Mouse (Mus musculus): ENCODE measurements around the gene Mbnl2. TPM values are rescaled to one million over a fixed set of nuclear protein-coding genes. Genes with fewer than 3 reads are reported as not detected.
A peak's percentile ranks its signal among the peaks of the same experiment; 100 is the strongest.

Gene Mbnl2
- polyA plus RNA-seq, 1 experiment from 2014 or later: 129 TPM

GRCm38 (mm10) chr14:120333465-120334243 lies 58.2 kb downstream of the Mbnl2 start:
- H3K4me3 ChIP-seq (ENCODE audit: control insufficient read depth in 1 of 2, insufficient read depth in 1 of 2, low read depth in 1 of 2, low read length in 2 of 2): no peak overlapping the region
- H3K9me3 ChIP-seq (ENCODE audit: control insufficient read depth, low read length): no peaks in the 10 kb centered on the region
- no peak overlapping the region for H3K9ac ChIP-seq (ENCODE audit: low read length)
- ATAC-seq (ENCODE audit: insufficient number of reproducible peaks, insufficient read depth, low FRiP score, low read depth): no peak
- peaks cover 14% of the 10 kb centered on the region for H3K36me3 ChIP-seq (ENCODE audit: control insufficient read depth, insufficient read depth, low read length)
- no peak overlapping the region for H3K27ac ChIP-seq (replicated peaks in 1 of 2; ENCODE audit: control insufficient read depth in 1 of 2, insufficient read depth in 1 of 2, low read depth in 2 of 2, low read length in 2 of 2)
- no peaks in the 10 kb centered on the region for H3K27me3 ChIP-seq (ENCODE audit: control insufficient read depth, insufficient read depth, low read length)
- WGBS: 70% methylated on average over 15 of the region's 15 CpGs
- H3K4me2 ChIP-seq (ENCODE audit: low read length): no peak overlapping the region
- peaks cover 31 to 67% of the 10 kb centered on the region in 2 experiments for H3K4me1 ChIP-seq (ENCODE audit: control insufficient read depth in 2 of 2, insufficient read depth in 2 of 2, low read length in 2 of 2)

GRCm38 (mm10) chr14:120335366-120335765 lies 59.9 kb downstream of the Mbnl2 start:
- 80% methylated on average over 9 of the region's 9 CpGs for WGBS
- Histone ChIP-seq H3K27ac (replicated peaks in 1 of 2; ENCODE audit: control insufficient read depth in 1 of 2, insufficient read depth in 1 of 2, low read depth in 2 of 2, low read length in 2 of 2) (no peak overlapping the region), H3K27me3 (ENCODE audit: control insufficient read depth, insufficient read depth, low read length) (no peaks in the 10 kb centered on the region), H3K9me3 (ENCODE audit: control insufficient read depth, low read length) (no peaks in the 10 kb centered on the region), H3K4me3 (ENCODE audit: control insufficient read depth in 1 of 2, insufficient read depth in 1 of 2, low read depth in 1 of 2, low read length in 2 of 2) (no peak overlapping the region), H3K4me2 (ENCODE audit: low read length) (no peak overlapping the region), H3K9ac (ENCODE audit: low read length) (no peak overlapping the region), H3K4me1 (ENCODE audit: control insufficient read depth in 2 of 2, insufficient read depth in 2 of 2, low read length in 2 of 2) (peaks cover 31 to 70% of the 10 kb centered on the region in 2 experiments), H3K36me3 (ENCODE audit: control insufficient read depth, insufficient read depth, low read length) (peaks cover 11% of the 10 kb centered on the region)
- ATAC-seq (ENCODE audit: insufficient number of reproducible peaks, insufficient read depth, low FRiP score, low read depth): no peak

GRCm38 (mm10) chr14:120335871-120336270 lies 60.4 kb downstream of the Mbnl2 start:
- no peak for ATAC-seq (ENCODE audit: insufficient number of reproducible peaks, insufficient read depth, low FRiP score, low read depth)
- Histone ChIP-seq H3K4me3 (ENCODE audit: control insufficient read depth in 1 of 2, insufficient read depth in 1 of 2, low read depth in 1 of 2, low read length in 2 of 2) (no peak overlapping the region), H3K27me3 (ENCODE audit: control insufficient read depth, insufficient read depth, low read length) (no peaks in the 10 kb centered on the region), H3K36me3 (ENCODE audit: control insufficient read depth, insufficient read depth, low read length) (peaks cover 7% of the 10 kb centered on the region), H3K27ac (replicated peaks in 1 of 2; ENCODE audit: control insufficient read depth in 1 of 2, insufficient read depth in 1 of 2, low read depth in 2 of 2, low read length in 2 of 2) (peak overlapping the region in 1 of 2 experiments; percentile 59; a peak in 1 of 4 replicates), H3K9me3 (ENCODE audit: control insufficient read depth, low read length) (no peaks in the 10 kb centered on the region), H3K9ac (ENCODE audit: low read length) (no peak overlapping the region), H3K4me2 (ENCODE audit: low read length) (no peak overlapping the region), H3K4me1 (ENCODE audit: control insufficient read depth in 2 of 2, insufficient read depth in 2 of 2, low read length in 2 of 2) (peaks cover 26 to 70% of the 10 kb centered on the region in 2 experiments)
- WGBS: 65% methylated on average over 6 of the region's 6 CpGs

GRCm38 (mm10) chr14:120336380-120336779 lies 60.9 kb downstream of the Mbnl2 start:
- WGBS: 21% methylated on average over 7 of the region's 7 CpGs
- Histone ChIP-seq H3K9ac (ENCODE audit: low read length) (0 out of 2 replicates have a peak overlapping the region, but pooled peaks have one; percentile 6), H3K36me3 (ENCODE audit: control insufficient read depth, insufficient read depth, low read length) (0 out of 2 replicates have a peak, but pooled peaks cover 7% of the 10 kb centered on the region), H3K9me3 (ENCODE audit: control insufficient read depth, low read length) (no peaks in the 10 kb centered on the region), H3K27me3 (ENCODE audit: control insufficient read depth, insufficient read depth, low read length) (no peaks in the 10 kb centered on the region), H3K27ac (replicated peaks in 1 of 2; ENCODE audit: control insufficient read depth in 1 of 2, insufficient read depth in 1 of 2, low read depth in 2 of 2, low read length in 2 of 2) (peak overlapping the region; percentile 28 to 59), H3K4me2 (ENCODE audit: low read length) (peak overlapping the region; percentile 8; the same call in 1 of the 2 replicates), H3K4me3 (ENCODE audit: control insufficient read depth in 1 of 2, insufficient read depth in 1 of 2, low read depth in 1 of 2, low read length in 2 of 2) (no peak overlapping the region), H3K4me1 (ENCODE audit: control insufficient read depth in 2 of 2, insufficient read depth in 2 of 2, low read length in 2 of 2) (peaks cover 26 to 74% of the 10 kb centered on the region in 2 experiments)
- peak; percentile 72 for ATAC-seq (ENCODE audit: insufficient number of reproducible peaks, insufficient read depth, low FRiP score, low read depth)

GRCm38 (mm10) chr14:120336841-120337240 lies 61.4 kb downstream of the Mbnl2 start:
- peak overlapping the region; percentile 8; the same call in 1 of the 2 replicates for H3K4me2 ChIP-seq (ENCODE audit: low read length)
- WGBS: 56% methylated on average over 8 of the region's 8 CpGs
- H3K9ac ChIP-seq (ENCODE audit: low read length): 0 out of 2 replicates have a peak overlapping the region, but pooled peaks have one; percentile 6

GRCm38 (mm10) chr14:120337731-120338462 lies 62.4 kb downstream of the Mbnl2 start:
- 0 out of 2 replicates have a peak, but pooled peaks cover 11% of the 10 kb centered on the region for H3K36me3 ChIP-seq (ENCODE audit: control insufficient read depth, insufficient read depth, low read length)
- H3K27me3 ChIP-seq (ENCODE audit: control insufficient read depth, insufficient read depth, low read length): no peaks in the 10 kb centered on the region
- no peak overlapping the region for H3K9ac ChIP-seq (ENCODE audit: low read length)
- no peak overlapping the region for H3K4me2 ChIP-seq (ENCODE audit: low read length)
- H3K4me3 ChIP-seq (ENCODE audit: control insufficient read depth in 1 of 2, insufficient read depth in 1 of 2, low read depth in 1 of 2, low read length in 2 of 2): no peak overlapping the region
- WGBS: 55% methylated on average over 7 of the region's 7 CpGs
- peaks cover 26 to 73% of the 10 kb centered on the region in 2 experiments for H3K4me1 ChIP-seq (ENCODE audit: control insufficient read depth in 2 of 2, insufficient read depth in 2 of 2, low read length in 2 of 2)
- peak overlapping the region in 1 of 2 experiments; percentile 57; a peak in 2 of 4 replicates for H3K27ac ChIP-seq (replicated peaks in 1 of 2; ENCODE audit: control insufficient read depth in 1 of 2, insufficient read depth in 1 of 2, low read depth in 2 of 2, low read length in 2 of 2)
- no peak for ATAC-seq (ENCODE audit: insufficient number of reproducible peaks, insufficient read depth, low FRiP score, low read depth)
- no peaks in the 10 kb centered on the region for H3K9me3 ChIP-seq (ENCODE audit: control insufficient read depth, low read length)

More at GRCm38 (mm10) chr14:120336841-120337240, 61.4 kb downstream of the Mbnl2 start:
- 0 out of 2 replicates have a peak, but pooled peaks cover 5% of the 10 kb centered on the region for H3K36me3 ChIP-seq (ENCODE audit: control insufficient read depth, insufficient read depth, low read length)
- H3K27ac ChIP-seq (replicated peaks in 1 of 2; ENCODE audit: control insufficient read depth in 1 of 2, insufficient read depth in 1 of 2, low read depth in 2 of 2, low read length in 2 of 2): peak overlapping the region; percentile 28 to 59; a peak in 3 of 4 replicates
- peaks cover 26 to 76% of the 10 kb centered on the region in 2 experiments for H3K4me1 ChIP-seq (ENCODE audit: control insufficient read depth in 2 of 2, insufficient read depth in 2 of 2, low read length in 2 of 2)
- no peaks in the 10 kb centered on the region for H3K9me3 ChIP-seq (ENCODE audit: control insufficient read depth, low read length)
- no peak overlapping the region for H3K4me3 ChIP-seq (ENCODE audit: control insufficient read depth in 1 of 2, insufficient read depth in 1 of 2, low read depth in 1 of 2, low read length in 2 of 2)
- no peak for ATAC-seq (ENCODE audit: insufficient number of reproducible peaks, insufficient read depth, low FRiP score, low read depth)
- no peaks in the 10 kb centered on the region for H3K27me3 ChIP-seq (ENCODE audit: control insufficient read depth, insufficient read depth, low read length)

- no peaks in the 10 kb centered on the region for H3K27me3 ChIP-seq (ENCODE audit: control insufficient read depth, insufficient read depth, low read length)
- no peaks in the 10 kb centered on the region for H3K9me3 ChIP-seq (ENCODE audit: control insufficient read depth, low read length)
- WGBS: 58% methylated on average over 3 of the region's 3 CpGs
- H3K9ac ChIP-seq (ENCODE audit: low read length): no peak overlapping the region
- 0 out of 2 replicates have a peak, but pooled peaks cover 11% of the 10 kb centered on the region for H3K36me3 ChIP-seq (ENCODE audit: control insufficient read depth, insufficient read depth, low read length)
- H3K4me3 ChIP-seq (ENCODE audit: control insufficient read depth in 1 of 2, insufficient read depth in 1 of 2, low read depth in 1 of 2, low read length in 2 of 2): no peak overlapping the region
- no peak overlapping the region for H3K4me2 ChIP-seq (ENCODE audit: low read length)
- peaks cover 23 to 66% of the 10 kb centered on the region in 2 experiments for H3K4me1 ChIP-seq (ENCODE audit: control insufficient read depth in 2 of 2, insufficient read depth in 2 of 2, low read length in 2 of 2)
- ATAC-seq (ENCODE audit: insufficient number of reproducible peaks, insufficient read depth, low FRiP score, low read depth): no peak
- no peak overlapping the region for H3K27ac ChIP-seq (replicated peaks in 1 of 2; ENCODE audit: control insufficient read depth in 1 of 2, insufficient read depth in 1 of 2, low read depth in 2 of 2, low read length in 2 of 2)
Measured at GRCm38 (mm10) chr14:120338706-120339105, 63.2 kb downstream of the Mbnl2 start.

Measured in heart, embryonic 14.5 days (tissue).